Mouse (Mus musculus) hindbrain, embryonic 10.5 days (tissue): ENCODE measurements around the gene Gcnt4. TPM values are rescaled to one million over a fixed set of nuclear protein-coding genes. Genes with fewer than 3 reads are reported as not detected.

Source experiments
- DNase-seq: peaks from one replicate; pipeline ENCODE4 v3.0.0-alpha.2; 2017; ENCODE audit warnings: low spot score
- H3K27ac ChIP-seq: fragments of 300-500 bp; sonication (generic); 2 replicates; pipeline ENCODE4 v1.5.1; 2016; ENCODE audit warnings: mild to moderate bottlenecking, moderate library complexity
- H3K27me3 ChIP-seq: fragments of 300-500 bp; sonication (generic); 2 replicates; pipeline ENCODE4 v1.6.1; 2016; ENCODE audit warnings: mild to moderate bottlenecking; ENCODE audit not compliant: poor library complexity, insufficient read depth, severe bottlenecking
- H3K36me3 ChIP-seq: fragments of 300-500 bp; sonication (generic); 2 replicates; pipeline ENCODE4 v1.6.1; 2016; ENCODE audit warnings: mild to moderate bottlenecking, moderate library complexity
- H3K4me1 ChIP-seq: fragments of 300-500 bp; sonication (generic); replicated peaks from 2 replicates; pipeline ENCODE4 v1.6.1; 2016; ENCODE audit warnings: mild to moderate bottlenecking
- H3K4me3 ChIP-seq: fragments of 300-500 bp; sonication (generic); 2 replicates; pipeline ENCODE4 v1.5.1; 2016; ENCODE audit warnings: mild to moderate bottlenecking, moderate library complexity
- H3K9me3 ChIP-seq: fragments of 300-500 bp; sonication (generic); 2 replicates; pipeline ENCODE4 v1.6.1; 2016; ENCODE audit warnings: mild to moderate bottlenecking, moderate library complexity
- WGBS: fragments of 180-500 bp; shearing (Covaris S2); methylation state at CpG from one replicate; pipeline ENCODE4 v1.1.7; 2016; 5-methylcytosine and 5-hydroxymethylcytosine counted together
- polyA plus RNA-seq: library from polyadenylated mRNA; unstranded; fragments of >200 nt; fragmentation: Nextera tagmentation; extraction: Ambion mirVana; gene quantifications from 2 replicates; pipeline ENCODE4 v1.2.1, GENCODE M21; 2016

Gcnt4 gene
- polyA plus RNA-seq, 1 experiment from 2014 or later, result 0.29 TPM

GRCm38 (mm10) chr13:96984688-96985087 lies 60.2 kb downstream of the Gcnt4 start:
- Histone ChIP-seq H3K4me1 (peaks cover 13% of the 10 kb centered on the region), H3K36me3 (no peaks in the 10 kb centered on the region), H3K4me3 (no peak overlapping the region), H3K27me3 (no peaks in the 10 kb centered on the region), H3K9me3 (no peaks in the 10 kb centered on the region), H3K27ac (no peak overlapping the region)
- WGBS, result 76% methylated on average over 5 of the region's 5 CpGs
- no peak for DNase-seq

GRCm38 (mm10) chr13:96985599-96986275 lies 61.2 kb downstream of the Gcnt4 start:
- no peak for DNase-seq
- no peak overlapping the region for H3K4me3 ChIP-seq
- H3K36me3 ChIP-seq, result no peaks in the 10 kb centered on the region
- peaks cover 13% of the 10 kb centered on the region for H3K4me1 ChIP-seq
- no peak overlapping the region for H3K27ac ChIP-seq
- WGBS, result 74% methylated on average over 12 of the region's 12 CpGs
- H3K9me3 ChIP-seq, result no peaks in the 10 kb centered on the region
- H3K27me3 ChIP-seq, result no peaks in the 10 kb centered on the region

GRCm38 (mm10) chr13:96989129-96989528 lies 64.6 kb downstream of the Gcnt4 start:
- Histone ChIP-seq H3K9me3 (no peaks in the 10 kb centered on the region), H3K27me3 (no peaks in the 10 kb centered on the region), H3K4me1 (peaks cover 8% of the 10 kb centered on the region; the same call in 1 of the 2 replicates), H3K27ac (no peak overlapping the region), H3K36me3 (no peaks in the 10 kb centered on the region), H3K4me3 (no peak overlapping the region)
- WGBS, result 96% methylated on average over 16 of the region's 16 CpGs
- DNase-seq, result no peak

GRCm38 (mm10) chr13:96990045-96990444 lies 65.6 kb downstream of the Gcnt4 start:
- H3K4me3 ChIP-seq, result no peak overlapping the region

GRCm38 (mm10) chr13:96990561-96991265 lies 66.2 kb downstream of the Gcnt4 start:
- H3K4me1 ChIP-seq, result peaks cover 8% of the 10 kb centered on the region; the same call in 1 of the 2 replicates

More at GRCm38 (mm10) chr13:96990045-96990444, 65.6 kb downstream of the Gcnt4 start:
- no peaks in the 10 kb centered on the region for H3K9me3 ChIP-seq
- H3K36me3 ChIP-seq, result no peaks in the 10 kb centered on the region
- WGBS, result 94% methylated on average over 3 of the region's 3 CpGs
- DNase-seq, result no peak
- no peaks in the 10 kb centered on the region for H3K27me3 ChIP-seq
- peaks cover 8% of the 10 kb centered on the region; the same call in 1 of the 2 replicates for H3K4me1 ChIP-seq
- no peak overlapping the region for H3K27ac ChIP-seq

GRCm38 (mm10) chr13:96993291-96993989 lies 69.0 kb downstream of the Gcnt4 start:
- Histone ChIP-seq H3K36me3 (no peaks in the 10 kb centered on the region), H3K4me1 (peaks cover 8% of the 10 kb centered on the region; the same call in 1 of the 2 replicates), H3K9me3 (no peaks in the 10 kb centered on the region), H3K27me3 (no peaks in the 10 kb centered on the region), H3K27ac (0 out of 2 replicates have a peak overlapping the region, but pooled peaks have one; percentile 12), H3K4me3 (no peak overlapping the region)
- WGBS, result 33% methylated on average over 8 of the region's 8 CpGs
- peak; percentile 8 for DNase-seq

More at GRCm38 (mm10) chr13:96990561-96991265, 66.2 kb downstream of the Gcnt4 start:
- Histone ChIP-seq H3K27me3 (no peaks in the 10 kb centered on the region), H3K36me3 (no peaks in the 10 kb centered on the region), H3K9me3 (no peaks in the 10 kb centered on the region), H3K4me3 (no peak overlapping the region), H3K27ac (no peak overlapping the region)
- WGBS, result 78% methylated on average over 14 of the region's 14 CpGs
- DNase-seq, result no peak

- no peak for DNase-seq
- H3K4me1 ChIP-seq, result peaks cover 8% of the 10 kb centered on the region; the same call in 1 of the 2 replicates
- H3K27ac ChIP-seq, result no peak overlapping the region
- H3K4me3 ChIP-seq, result no peak overlapping the region
- H3K9me3 ChIP-seq, result no peaks in the 10 kb centered on the region
- no peaks in the 10 kb centered on the region for H3K27me3 ChIP-seq
- no peaks in the 10 kb centered on the region for H3K36me3 ChIP-seq
- WGBS, result 78% methylated on average over 5 of the region's 5 CpGs
Measured at GRCm38 (mm10) chr13:96995243-96995642, 70.8 kb downstream of the Gcnt4 start.

GRCm38 (mm10) chr13:96997080-96997479 lies 72.6 kb downstream of the Gcnt4 start:
- 69% methylated on average over 1 of the region's 1 CpGs for WGBS
- H3K9me3 ChIP-seq, result no peaks in the 10 kb centered on the region
- no peak for DNase-seq
- no peak overlapping the region for H3K4me3 ChIP-seq
- peaks cover 8% of the 10 kb centered on the region; the same call in 1 of the 2 replicates for H3K4me1 ChIP-seq
- H3K27ac ChIP-seq, result no peak overlapping the region
- H3K36me3 ChIP-seq, result no peaks in the 10 kb centered on the region
- no peaks in the 10 kb centered on the region for H3K27me3 ChIP-seq

Other genes with a start within 250 kb of the Gcnt4 start
- not detected in 2 replicates for gene Ankrd31, start 176.4 kb upstream of the Gcnt4 start, polyA plus RNA-seq
- gene 1700029F12Rik, start 109.7 kb downstream of the Gcnt4 start, polyA plus RNA-seq, result not detected in 2 replicates
- gene Fam169a, start 142.6 kb downstream of the Gcnt4 start, polyA plus RNA-seq, result 6.9 and 8.4 TPM in 2 replicates
- gene Gm6169, start 174.5 kb downstream of the Gcnt4 start, polyA plus RNA-seq, result 0.62 and 0.75 TPM in 2 replicates
- 37.4 and 44.0 TPM in 2 replicates for gene Gfm2, start 213.2 kb downstream of the Gcnt4 start, polyA plus RNA-seq
- 43.5 and 63.0 TPM in 2 replicates for gene Nsa2, start 213.2 kb downstream of the Gcnt4 start, polyA plus RNA-seq